Mouse (Mus musculus) liver, adult 2 months (tissue): Measurements from ENCODE around the gene Pald1.

Experiments
- CTCF ChIP-seq: fragments of 200-500 bp; IDR thresholded peaks from 2 replicates; pipeline ENCODE4 v1.5.1; 2011; ENCODE audit warnings: low read depth, low read length, control low read depth
- POLR2A ChIP-seq: fragments of 200-500 bp; IDR thresholded peaks from 2 replicates; pipeline ENCODE4 v1.6.1; 2011; ENCODE audit warnings: low read length, control low read depth; ENCODE audit not compliant: insufficient read depth; ENCODE audit errors: extremely low read depth

DNA sequence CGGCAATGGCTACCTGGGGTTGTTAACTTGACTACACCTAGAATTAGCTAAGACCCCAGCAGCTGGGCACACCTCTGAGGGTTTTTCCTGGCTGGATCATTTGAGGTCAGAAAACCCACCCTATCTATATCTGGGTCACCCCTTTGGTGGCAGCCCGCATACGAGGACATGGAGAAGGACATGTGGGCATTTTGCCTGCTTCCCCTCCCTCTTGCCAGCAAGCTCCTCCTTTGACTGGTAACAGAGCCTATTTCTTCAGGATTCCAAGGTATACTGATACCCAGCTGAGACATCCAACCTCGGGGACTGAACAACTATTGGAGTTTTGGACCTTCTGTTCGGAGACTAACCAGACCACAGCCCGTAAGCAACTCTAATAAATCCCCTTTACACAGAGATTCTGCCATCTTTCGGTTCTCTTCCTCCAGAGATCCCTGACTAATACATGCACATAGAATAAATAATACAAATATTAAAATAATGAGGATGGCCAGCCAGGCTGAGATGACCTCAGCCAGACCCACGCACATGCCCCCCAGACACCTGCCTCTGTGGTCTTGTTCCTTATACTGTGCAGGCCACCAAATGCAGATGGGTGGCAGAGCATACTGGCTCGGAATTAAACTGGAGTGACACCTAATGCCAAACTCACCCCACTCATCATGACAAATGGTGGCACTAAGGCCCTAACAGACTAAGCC is 11.3 kb downstream of the Pald1 start:
- TF ChIP-seq POLR2A = no peak
- TF ChIP-seq CTCF = no peak
